8 mouse cellular contexts compared by ENCODE assay signal in genomic region chr19:43525104-43525482, GRCm38 (mm10). TPM values are rescaled to one million over a fixed set of nuclear protein-coding genes. Genes with fewer than 3 reads are reported as not detected.
A peak's percentile ranks its signal among the peaks of the same experiment; 100 is the strongest.
DNase-seq lines count a peak whose midpoint lies in the region; ATAC-seq lines count a peak whose summit lies in the region.

No protein-coding gene starts in this region.

- 19% methylated on average over 10 of the region's 10 CpGs for WGBS in forebrain, embryonic 16.5 days
- WGBS in lung, embryonic 16.5 days: 9% methylated on average over 10 of the region's 10 CpGs

- H3K9ac ChIP-seq in forebrain, embryonic 16.5 days (replicated peaks; ENCODE audit: low read depth, low read length): peak overlapping the region; percentile 87
- H3K9ac ChIP-seq in lung, embryonic 16.5 days (ENCODE audit: low read length): peak overlapping the region; percentile 75

- no peak; the same call in 1 of the 2 replicates for ATAC-seq in forebrain, embryonic 16.5 days
- ATAC-seq in lung, embryonic 16.5 days (ENCODE audit: low read depth): peak; percentile 8; the same call in 1 of the 2 replicates

- peak overlapping the region; percentile 72 for H3K4me2 ChIP-seq in forebrain, embryonic 16.5 days (ENCODE audit: low read length)
- H3K4me2 ChIP-seq in lung, embryonic 16.5 days (ENCODE audit: low read depth, low read length): peak overlapping the region; percentile 79

- H3K36me3 ChIP-seq in forebrain, embryonic 16.5 days (ENCODE audit: control insufficient read depth, insufficient read depth): no peaks in the 10 kb centered on the region
- H3K36me3 ChIP-seq in lung, embryonic 16.5 days (ENCODE audit: control insufficient read depth, insufficient read depth, low read length): no peaks in the 10 kb centered on the region

- peak overlapping the region; percentile 74 for H3K4me3 ChIP-seq in forebrain, embryonic 16.5 days (replicated peaks; ENCODE audit: low read length)
- peak overlapping the region; percentile 69 for H3K4me3 ChIP-seq in lung, embryonic 16.5 days (ENCODE audit: low read length)

- H3K27me3 ChIP-seq in forebrain, embryonic 16.5 days (replicated peaks; ENCODE audit: control insufficient read depth, insufficient read depth, low read length): no peaks in the 10 kb centered on the region
- peaks cover 4% of the 10 kb centered on the region; the same call in 1 of the 2 replicates for H3K27me3 ChIP-seq in lung, embryonic 16.5 days (ENCODE audit: control insufficient read depth, insufficient read depth, low read depth, low read length)

- H3K9me3 ChIP-seq in forebrain, embryonic 16.5 days (ENCODE audit: control insufficient read depth, low read length): no peaks in the 10 kb centered on the region
- H3K9me3 ChIP-seq in lung, embryonic 16.5 days (ENCODE audit: control insufficient read depth, low read length): no peaks in the 10 kb centered on the region

- H3K27ac ChIP-seq in forebrain, embryonic 16.5 days (ENCODE audit: low read length): peak overlapping the region; percentile 30; the same call in 1 of the 2 replicates
- H3K27ac ChIP-seq in lung, embryonic 16.5 days (ENCODE audit: low read length): no peak overlapping the region

- DNase-seq in right cerebral cortex, adult 18-20 months: peak; percentile 57
- DNase-seq in right cerebral cortex, postnatal 25 days: no peak
- DNase-seq in adrenal gland, postnatal 36 days: peak; percentile 66 to 71
- peak; percentile 64 to 73 for DNase-seq in kidney, postnatal 25 days
- DNase-seq in right cerebral cortex, postnatal 36 days (ENCODE audit: low spot score in 2 of 2): peak; percentile 47 to 49
- no peak for DNase-seq in thymus, postnatal 36 days

- H3K4me1 ChIP-seq in forebrain, embryonic 16.5 days (replicated peaks; ENCODE audit: control insufficient read depth, insufficient read depth, low read length): peaks cover 34% of the 10 kb centered on the region
- peaks cover 16% of the 10 kb centered on the region; the same call in 1 of the 2 replicates for H3K4me1 ChIP-seq in lung, embryonic 16.5 days (replicated peaks; ENCODE audit: control insufficient read depth, insufficient read depth, low read length)

RNA-seq across cellular contexts. Expression of gene Got1, which starts 0.7 kb away (rescaled TPM):
- 100 to 1,000 TPM; 279 to 345 TPM for total RNA-seq in adrenal gland, postnatal 36 days (2021)
- 72.2 and 78.6 TPM in 2 replicates for polyA plus RNA-seq in forebrain, embryonic 16.5 days (2015; fragmentation: Nextera tagmentation; extraction: Ambion mirVana)
- 26.2 and 26.4 TPM in 2 replicates for polyA plus RNA-seq in lung, embryonic 16.5 days (2015; fragmentation: Nextera tagmentation; extraction: Ambion mirVana)

Comparison
In these comparisons a context has a peak if more than half of its experiments do, and no peak if none do; other contexts are left out.
1. DNase-seq: peak in right cerebral cortex, adult 18-20 months (single experiment), adrenal gland, postnatal 36 days (2 of 2), kidney, postnatal 25 days (2 of 2) and right cerebral cortex, postnatal 36 days (2 of 2); none in right cerebral cortex, postnatal 25 days (single experiment) and thymus, postnatal 36 days (0 of 2).